Mouse (Mus musculus): ENCODE measurements around the gene Fam160b1. TPM values are rescaled to one million over a fixed set of nuclear protein-coding genes. Genes with fewer than 3 reads are reported as not detected.

Fam160b1 gene
- polyA plus RNA-seq, 1 experiment from 2014 or later, result 14.3 TPM

DNA sequence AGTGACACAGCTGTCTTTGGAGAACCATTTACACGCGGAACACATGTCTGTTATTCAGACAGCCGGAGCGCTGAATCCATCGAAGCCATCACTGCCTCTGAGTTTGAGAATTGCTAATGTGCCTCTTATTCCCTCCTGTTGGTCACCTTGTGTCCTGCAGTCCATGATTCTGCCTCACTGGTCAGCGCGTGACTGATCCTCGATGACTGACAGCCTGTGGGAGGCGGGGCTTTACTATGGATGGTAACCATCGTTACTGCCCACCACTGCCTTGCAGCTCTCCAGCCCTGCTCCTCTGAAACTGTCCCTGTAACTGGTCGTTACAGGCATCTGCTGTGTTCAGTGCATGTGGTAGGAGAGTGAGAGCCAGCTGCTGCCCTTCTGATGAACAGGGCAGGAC is 15.3 kb downstream of the Fam160b1 start:
- no peak overlapping the region for H3K4me3 ChIP-seq (replicated peaks)
- no peaks in the 10 kb centered on the region for H3K4me1 ChIP-seq
- H3K4me2 ChIP-seq, result no peak overlapping the region
- H3K9me3 ChIP-seq, result no peaks in the 10 kb centered on the region
- H3K27me3 ChIP-seq (replicated peaks), result no peaks in the 10 kb centered on the region
- 91% methylated on average over 11 of the region's 11 CpGs for WGBS
- no peak overlapping the region for H3K9ac ChIP-seq
- ATAC-seq (ENCODE audit: insufficient read depth, low FRiP score, low read depth), result no peak
- H3K36me3 ChIP-seq, result peaks cover 71% of the 10 kb centered on the region
- no peak overlapping the region for H3K27ac ChIP-seq

DNA sequence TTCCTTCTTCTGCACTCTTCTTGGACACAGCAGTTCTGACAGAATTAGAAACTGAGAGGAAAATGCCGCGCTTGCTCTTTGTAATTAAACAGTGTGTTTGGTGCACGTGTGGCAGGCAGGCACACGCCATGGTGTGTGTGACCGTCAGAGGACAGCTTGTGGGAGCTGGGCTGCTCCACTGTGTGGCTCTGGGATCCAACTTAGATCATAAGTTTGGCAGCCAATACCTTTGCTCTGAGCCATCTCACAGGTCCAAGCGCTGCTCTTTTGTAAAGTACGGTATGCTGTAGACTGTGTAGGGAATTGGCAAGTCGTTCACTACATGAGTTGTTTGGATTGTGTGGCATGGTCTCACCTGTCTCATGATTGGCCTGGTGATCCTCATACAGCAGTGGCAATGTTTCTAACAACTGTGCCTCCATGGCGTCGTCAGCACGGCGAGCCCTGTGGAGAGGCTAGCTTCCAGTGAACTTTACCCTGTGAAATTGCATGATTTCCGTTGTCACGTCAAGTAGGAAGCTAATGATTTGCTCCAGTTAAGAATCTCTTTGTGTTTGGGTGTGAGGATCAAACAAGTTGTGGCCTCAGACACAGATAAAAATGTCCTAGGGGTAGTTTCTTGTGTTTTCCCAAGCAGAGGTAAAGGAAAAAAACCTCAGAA is 16.7 kb downstream of the Fam160b1 start:
- WGBS, result 83% methylated on average over 14 of the region's 14 CpGs
- ATAC-seq (ENCODE audit: insufficient read depth, low FRiP score, low read depth), result no peak
- Histone ChIP-seq H3K9ac (no peak overlapping the region), H3K36me3 (peaks cover 73% of the 10 kb centered on the region), H3K27ac (no peak overlapping the region), H3K4me1 (no peaks in the 10 kb centered on the region), H3K9me3 (no peaks in the 10 kb centered on the region), H3K27me3 (replicated peaks) (no peaks in the 10 kb centered on the region), H3K4me2 (no peak overlapping the region), H3K4me3 (replicated peaks) (no peak overlapping the region)

DNA sequence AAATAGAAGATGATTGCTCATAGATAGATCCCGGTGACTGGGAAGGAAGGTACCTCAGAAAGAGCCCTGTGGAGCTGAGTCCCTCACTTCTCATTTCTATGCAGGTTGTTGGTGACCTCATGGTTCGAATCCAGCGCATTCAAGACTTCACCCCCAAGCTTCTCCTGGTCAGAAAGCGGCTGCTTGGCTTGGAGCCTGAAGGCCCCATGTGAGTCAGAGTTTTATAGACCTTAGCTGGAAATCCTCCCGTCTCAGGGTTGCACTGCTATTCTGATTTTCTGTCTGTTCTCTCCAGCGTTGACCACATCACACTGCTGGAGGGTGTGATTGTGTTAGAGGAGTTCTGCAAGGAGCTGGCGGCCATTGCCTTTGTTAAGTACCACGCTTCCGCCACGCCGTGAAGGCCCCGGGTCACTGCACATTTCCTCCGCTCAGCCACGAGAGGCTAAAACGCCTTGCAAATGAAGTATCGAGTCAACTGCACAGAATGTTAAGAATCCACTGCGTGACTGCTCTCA is 25.8 kb downstream of the Fam160b1 start:
- WGBS, result 90% methylated on average over 17 of the region's 17 CpGs
- no peak for ATAC-seq (ENCODE audit: insufficient read depth, low FRiP score, low read depth)
- H3K36me3 ChIP-seq, result peaks cover 62% of the 10 kb centered on the region

DNA sequence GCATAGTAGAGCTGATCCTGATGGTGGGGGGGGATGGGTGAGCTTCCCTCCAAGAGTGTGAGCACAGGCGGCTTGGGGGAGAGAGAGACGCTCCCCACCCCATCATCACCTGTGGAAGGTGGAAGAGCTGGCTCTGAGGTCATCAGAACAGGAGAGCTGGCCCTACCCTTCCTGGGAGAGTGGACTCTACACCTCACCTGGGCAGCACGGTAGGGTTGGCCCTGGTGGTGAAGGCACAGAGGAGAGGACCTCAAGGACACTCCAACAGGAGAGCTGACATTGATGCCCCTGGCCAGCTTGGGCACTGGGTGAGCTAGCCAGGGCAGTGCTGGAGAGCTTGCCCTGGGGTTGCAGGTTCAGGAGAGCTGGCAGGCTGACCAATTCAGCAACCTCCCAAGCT is 31.1 kb downstream of the Fam160b1 start:
- WGBS, result 98% methylated on average over 3 of the region's 3 CpGs
- Histone ChIP-seq H3K4me1 (no peaks in the 10 kb centered on the region), H3K36me3 (peaks cover 19% of the 10 kb centered on the region), H3K4me3 (replicated peaks) (no peak overlapping the region), H3K27me3 (replicated peaks) (no peaks in the 10 kb centered on the region), H3K9ac (no peak overlapping the region), H3K9me3 (no peaks in the 10 kb centered on the region), H3K27ac (no peak overlapping the region), H3K4me2 (no peak overlapping the region)
- 0 out of 2 replicates have a peak, but pooled peaks have one; percentile 35 for ATAC-seq (ENCODE audit: insufficient read depth, low FRiP score, low read depth)

More for the DNA sequence above, 25.8 kb downstream of the Fam160b1 start:
- Histone ChIP-seq H3K9ac (no peak overlapping the region), H3K4me1 (no peaks in the 10 kb centered on the region), H3K4me2 (no peak overlapping the region), H3K27me3 (replicated peaks) (no peaks in the 10 kb centered on the region), H3K9me3 (no peaks in the 10 kb centered on the region), H3K4me3 (replicated peaks) (no peak overlapping the region), H3K27ac (no peak overlapping the region)

DNA sequence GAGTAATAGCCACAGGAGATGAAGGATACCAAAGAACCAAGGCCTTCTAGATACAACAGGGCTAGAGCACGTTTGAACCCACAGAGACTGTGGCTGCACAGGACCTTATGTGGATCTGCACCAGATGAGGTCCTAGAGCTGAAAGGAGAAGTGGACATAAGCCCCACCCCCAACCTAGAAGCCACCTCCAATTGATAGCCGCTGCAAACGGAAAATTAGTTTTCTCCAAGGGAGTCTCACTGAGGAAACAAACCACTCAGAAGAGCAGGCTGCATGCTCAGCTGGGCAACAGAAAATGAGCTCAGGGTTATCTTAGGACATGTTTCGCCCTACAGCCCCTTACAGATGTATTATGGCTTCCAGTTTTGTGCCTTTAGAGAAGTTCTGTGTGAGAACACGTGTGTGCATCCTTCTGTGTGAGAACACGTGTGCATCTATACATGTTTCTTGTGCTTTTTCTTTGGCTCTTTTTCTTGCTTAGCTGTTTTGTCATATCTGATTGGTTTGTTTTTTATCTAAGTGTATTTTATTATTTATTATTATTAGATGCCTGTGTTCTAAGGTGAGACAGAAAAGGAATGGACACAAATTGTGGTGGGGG is 33.0 kb downstream of the Fam160b1 start:
- H3K27ac ChIP-seq, result no peak overlapping the region
- H3K27me3 ChIP-seq (replicated peaks), result no peaks in the 10 kb centered on the region
- no peak overlapping the region for H3K4me3 ChIP-seq (replicated peaks)
- H3K9me3 ChIP-seq, result no peaks in the 10 kb centered on the region
- H3K9ac ChIP-seq, result no peak overlapping the region
- H3K4me1 ChIP-seq, result no peaks in the 10 kb centered on the region
- 67% methylated on average over 6 of the region's 6 CpGs for WGBS
- no peak overlapping the region for H3K4me2 ChIP-seq
- no peak for ATAC-seq (ENCODE audit: insufficient read depth, low FRiP score, low read depth)
- peaks cover 7% of the 10 kb centered on the region for H3K36me3 ChIP-seq

DNA sequence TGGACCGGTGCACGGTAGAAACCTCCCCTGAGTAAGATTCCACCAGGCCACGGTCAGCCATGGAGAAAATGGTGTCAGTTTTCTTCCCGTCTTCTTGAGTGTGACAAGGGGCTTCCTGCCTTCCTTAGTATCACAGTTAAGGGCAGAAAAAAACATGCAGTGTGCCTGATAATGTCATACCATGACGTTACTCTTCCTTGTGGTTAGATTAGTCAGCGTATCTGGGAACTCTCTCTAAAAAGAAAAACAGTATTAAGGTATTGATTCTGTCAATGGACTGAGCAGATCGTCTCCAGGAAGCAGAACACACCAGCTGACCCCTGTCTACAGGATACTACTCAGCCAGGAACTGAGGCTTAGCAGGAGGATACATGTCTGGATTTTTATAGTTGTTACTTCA is 36.1 kb downstream of the Fam160b1 start:
- Histone ChIP-seq H3K9ac (no peak overlapping the region), H3K36me3 (no peaks in the 10 kb centered on the region), H3K9me3 (no peaks in the 10 kb centered on the region), H3K27me3 (replicated peaks) (no peaks in the 10 kb centered on the region), H3K27ac (no peak overlapping the region), H3K4me1 (no peaks in the 10 kb centered on the region), H3K4me3 (replicated peaks) (no peak overlapping the region), H3K4me2 (no peak overlapping the region)
- WGBS, result 60% methylated on average over 7 of the region's 7 CpGs
- no peak for ATAC-seq (ENCODE audit: insufficient read depth, low FRiP score, low read depth)

DNA sequence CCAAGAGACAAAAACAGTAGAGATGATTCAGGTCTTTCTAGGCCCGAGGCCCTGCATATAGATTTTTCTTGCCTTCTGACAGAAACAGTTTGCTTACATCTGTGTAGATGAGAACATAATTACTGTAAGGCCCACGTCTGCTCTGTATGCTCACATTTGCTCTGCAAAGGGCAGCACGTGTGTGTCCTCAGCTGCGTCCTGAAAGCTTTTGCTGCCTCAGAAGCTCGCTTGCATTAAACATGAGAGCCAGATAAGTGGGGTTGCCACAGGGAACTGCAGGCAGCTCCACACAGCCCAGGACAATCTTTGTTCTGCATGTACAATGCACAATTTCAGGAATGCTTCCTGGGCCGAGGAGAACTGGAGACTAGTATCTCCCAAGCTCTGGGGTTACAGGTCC is 41.9 kb downstream of the Fam160b1 start:
- Histone ChIP-seq H3K9ac (no peak overlapping the region), H3K9me3 (no peaks in the 10 kb centered on the region), H3K36me3 (no peaks in the 10 kb centered on the region), H3K4me3 (replicated peaks) (no peak overlapping the region), H3K27me3 (replicated peaks) (no peaks in the 10 kb centered on the region), H3K4me1 (peaks cover 7% of the 10 kb centered on the region), H3K27ac (no peak overlapping the region), H3K4me2 (no peak overlapping the region)
- WGBS, result 47% methylated on average over 6 of the region's 6 CpGs
- no peak for ATAC-seq (ENCODE audit: insufficient read depth, low FRiP score, low read depth)

DNA sequence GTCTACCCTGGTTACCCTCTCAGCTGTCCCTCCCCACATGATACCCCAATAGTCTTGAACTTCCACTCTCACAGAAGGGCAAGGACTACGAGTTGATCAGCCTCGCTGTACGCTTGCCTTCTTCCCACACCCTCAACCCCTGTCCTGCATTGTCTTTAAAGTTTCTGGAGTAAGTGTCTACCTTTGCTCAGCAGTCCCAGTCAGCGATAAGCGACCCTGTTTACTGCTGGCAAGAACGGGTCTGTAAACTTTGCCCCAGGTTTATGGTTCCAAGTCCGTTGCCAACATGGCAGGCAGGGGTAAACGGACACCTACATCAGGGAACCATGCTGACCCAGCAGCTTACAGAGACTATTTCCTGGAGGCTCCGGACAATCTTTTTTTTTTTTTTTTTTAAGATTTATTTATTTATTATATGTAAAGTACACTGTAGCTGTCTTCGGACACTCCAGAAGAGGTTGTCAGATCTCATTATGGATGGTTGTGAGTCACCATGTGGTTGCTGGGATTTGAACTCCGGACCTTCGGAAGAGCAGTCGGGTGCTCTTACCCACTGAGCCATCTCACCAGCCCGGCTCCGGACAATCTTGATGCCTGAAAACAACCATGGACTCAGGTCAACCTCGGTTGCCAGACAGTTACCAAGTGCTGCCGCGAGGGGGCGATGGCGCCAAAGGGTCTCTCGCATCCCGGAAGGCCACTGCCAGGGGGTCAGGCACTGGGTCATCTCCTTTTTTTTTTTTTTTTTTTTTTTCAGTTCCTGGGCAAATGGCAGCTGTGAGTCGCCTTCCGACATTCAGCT is 43.4 kb downstream of the Fam160b1 start:
- ATAC-seq (ENCODE audit: insufficient read depth, low FRiP score, low read depth), result peak; percentile 15; the same call in 1 of the 2 replicates
- Histone ChIP-seq H3K4me1 (peaks cover 7% of the 10 kb centered on the region), H3K4me3 (replicated peaks) (no peak overlapping the region; the same call in 1 of the 2 replicates), H3K27me3 (replicated peaks) (no peaks in the 10 kb centered on the region), H3K9me3 (no peaks in the 10 kb centered on the region), H3K36me3 (no peaks in the 10 kb centered on the region), H3K27ac (no peak overlapping the region), H3K4me2 (peak overlapping the region; percentile 34), H3K9ac (no peak overlapping the region)
- WGBS, result 16% methylated on average over 24 of the region's 24 CpGs

DNA sequence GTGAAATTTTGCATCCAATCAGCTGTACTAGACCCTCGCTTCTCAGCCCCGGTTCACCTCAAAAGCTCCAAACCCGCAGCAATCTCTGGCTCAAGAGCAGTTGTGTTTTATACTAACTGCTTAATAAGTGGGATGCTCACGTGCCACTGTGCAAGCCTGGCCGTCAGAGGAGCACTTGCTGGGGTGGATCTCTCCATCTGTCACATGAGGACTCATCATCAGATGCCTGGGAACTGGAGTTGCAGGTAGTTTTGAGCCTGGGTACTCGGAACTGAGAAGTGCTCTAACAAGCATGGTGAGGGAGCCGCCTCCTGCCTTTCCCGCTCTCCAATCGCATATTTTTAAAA is 44.0 kb downstream of the Fam160b1 start:
- Histone ChIP-seq H3K4me3 (replicated peaks) (no peak overlapping the region; the same call in 1 of the 2 replicates), H3K27ac (no peak overlapping the region), H3K36me3 (no peaks in the 10 kb centered on the region), H3K9ac (no peak overlapping the region), H3K27me3 (replicated peaks) (no peaks in the 10 kb centered on the region), H3K4me2 (peak overlapping the region; percentile 34), H3K9me3 (no peaks in the 10 kb centered on the region), H3K4me1 (peaks cover 7% of the 10 kb centered on the region)
- ATAC-seq (ENCODE audit: insufficient read depth, low FRiP score, low read depth), result peak; percentile 37; the same call in 1 of the 2 replicates
- WGBS, result 23% methylated on average over 9 of the region's 9 CpGs

DNA sequence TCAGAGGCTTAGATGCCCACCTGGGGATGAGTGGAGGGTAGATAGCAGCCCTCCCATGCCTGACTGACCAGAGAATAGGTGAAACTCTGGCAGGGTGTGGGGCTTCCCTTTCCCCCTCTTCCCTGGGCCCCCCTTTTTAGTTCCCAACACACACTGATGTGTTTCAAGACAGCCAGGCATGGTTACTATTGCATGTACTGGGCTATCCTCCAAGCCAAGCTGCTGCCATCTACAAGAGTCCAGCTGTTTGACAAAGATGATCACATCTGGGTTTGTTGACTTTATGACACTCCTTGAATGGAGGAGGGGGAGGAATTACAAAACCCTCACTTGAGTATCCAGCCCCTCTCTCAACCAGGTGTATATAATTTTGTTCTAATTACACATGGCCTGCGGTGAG is 47.5 kb downstream of the Fam160b1 start:
- no peaks in the 10 kb centered on the region for H3K27me3 ChIP-seq (replicated peaks)
- no peaks in the 10 kb centered on the region for H3K9me3 ChIP-seq
- no peak for ATAC-seq (ENCODE audit: insufficient read depth, low FRiP score, low read depth)
- H3K4me2 ChIP-seq, result no peak overlapping the region
- H3K36me3 ChIP-seq, result no peaks in the 10 kb centered on the region
- 86% methylated on average over 1 of the region's 1 CpGs for WGBS
- no peak overlapping the region for H3K27ac ChIP-seq
- no peak overlapping the region for H3K9ac ChIP-seq
- H3K4me1 ChIP-seq, result peaks cover 16% of the 10 kb centered on the region
- no peak overlapping the region for H3K4me3 ChIP-seq (replicated peaks)

DNA sequence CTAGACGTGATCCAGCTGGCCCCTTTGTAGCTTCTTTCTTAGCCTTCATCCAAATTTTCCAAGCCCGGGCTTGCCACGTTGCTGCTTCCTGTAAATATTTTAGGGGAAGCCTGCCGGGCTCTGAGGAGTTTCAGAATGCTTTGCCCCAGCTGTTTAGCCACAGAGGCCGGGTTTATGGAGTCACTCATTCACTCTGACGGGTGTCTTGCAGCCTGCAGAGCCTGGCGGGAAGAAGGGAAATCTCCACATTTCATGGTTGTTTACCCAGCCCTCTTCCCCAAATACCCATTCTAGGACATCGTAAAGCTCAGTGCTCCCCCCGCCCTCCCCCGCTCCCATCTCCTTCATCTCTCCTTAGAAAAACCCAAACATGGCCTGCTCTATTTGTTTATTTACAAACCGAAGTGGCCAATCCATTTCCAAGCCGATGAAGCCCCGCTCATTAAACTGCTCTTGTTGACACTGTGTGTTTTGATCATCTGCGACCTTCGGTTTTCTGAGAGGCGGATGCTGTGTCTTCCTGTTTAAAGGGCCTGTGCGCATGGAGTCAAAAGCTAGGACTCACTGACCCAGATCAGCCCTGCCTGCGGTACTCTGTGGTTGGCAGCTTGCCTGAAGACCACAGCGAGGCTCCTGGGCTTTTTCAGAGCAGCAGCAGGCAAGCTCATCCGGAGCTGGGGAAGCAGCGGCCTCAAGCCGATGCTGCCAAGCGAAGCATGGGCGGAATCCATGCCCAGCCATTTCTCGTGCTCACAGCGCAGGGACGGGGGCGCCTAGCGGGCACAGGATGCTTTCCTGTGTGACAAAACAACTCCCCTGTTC is 51.1 kb downstream of the Fam160b1 start:
- no peak overlapping the region for H3K9ac ChIP-seq
- H3K27ac ChIP-seq, result peak overlapping the region; percentile 54
- no peaks in the 10 kb centered on the region for H3K36me3 ChIP-seq
- ATAC-seq (ENCODE audit: insufficient read depth, low FRiP score, low read depth), result peak; percentile 78
- H3K4me3 ChIP-seq (replicated peaks), result no peak overlapping the region; the same call in 1 of the 2 replicates
- H3K4me2 ChIP-seq, result peak overlapping the region; percentile 34
- H3K4me1 ChIP-seq, result 0 out of 2 replicates have a peak, but pooled peaks cover 9% of the 10 kb centered on the region
- H3K27me3 ChIP-seq (replicated peaks), result no peaks in the 10 kb centered on the region
- no peaks in the 10 kb centered on the region for H3K9me3 ChIP-seq
- whole genome bisulfite sequencing, result 14% methylated on average over 29 of the region's 29 CpGs
